Mouse (Mus musculus) kidney, adult 2 months (tissue): ENCODE data around the gene Ifnar1.

Experiments used
- CTCF ChIP-seq: fragments of 200-500 bp; conservative IDR thresholded peaks from 2 replicates; pipeline ENCODE4 v1.5.1; 2011; ENCODE audit warnings: low read depth, mild to moderate bottlenecking, control low read depth, low read length, moderate library complexity, mixed read lengths; ENCODE audit not compliant: insufficient read depth, insufficient read length
- POLR2A ChIP-seq: fragments of 200-500 bp; IDR thresholded peaks from one replicate; pipeline ENCODE4 v1.6.1; 2011; ENCODE audit warnings: low read depth, low read length, control low read depth

DNA sequence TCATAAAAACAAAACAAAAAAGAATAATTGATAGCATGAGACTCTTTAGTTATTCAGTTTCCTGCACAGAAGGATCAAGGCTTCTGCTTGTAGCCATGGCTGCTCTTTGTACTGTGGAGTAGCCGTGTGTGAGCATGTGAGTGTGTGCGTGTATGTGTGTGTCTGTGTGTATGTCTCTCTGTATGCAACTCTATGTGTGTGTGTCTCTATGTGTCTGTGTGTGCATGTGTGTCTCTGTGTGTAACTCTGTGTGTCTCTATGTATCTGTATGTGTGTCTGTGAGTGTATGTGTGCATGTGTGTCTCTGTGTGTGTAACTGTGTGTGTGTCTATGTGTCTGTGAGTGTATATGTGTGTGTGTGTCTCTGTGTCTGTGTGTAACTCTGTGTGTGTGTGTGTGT lies 64.0 kb downstream of the Ifnar1 start:
- TF ChIP-seq POLR2A (no peak), CTCF (no peak)
